Mouse (Mus musculus) liver, embryonic 11.5 days (tissue): ENCODE measurements around the gene Ascl1. TPM values are rescaled to one million over a fixed set of nuclear protein-coding genes. Genes with fewer than 3 reads are reported as not detected.

Source experiments
- polyA plus RNA-seq: library from polyadenylated mRNA; unstranded; fragments of >200 nt; fragmentation: Nextera tagmentation; extraction: Ambion mirVana; gene quantifications from 2 replicates; pipeline ENCODE4 v1.2.1, GENCODE M21; 2014

Ascl1 gene
- polyA plus RNA-seq, 1 experiment from 2014 or later, result 0.78 TPM

Other genes with a start within 250 kb of the Ascl1 start
- 4.6 and 5.0 TPM in 2 replicates for gene Pah, start 28.1 kb upstream of the Ascl1 start, polyA plus RNA-seq